Mouse (Mus musculus) urinary bladder, postnatal 25 days (tissue): ENCODE measurements around the gene Mogat1.
"Not testable (repeated sequence)": the region's sequence is repeated elsewhere in the genome, so short reads cannot be mapped to it uniquely, and the experiment has no call there.

Experiments used
- DNase-seq: peaks from one replicate; pipeline ENCODE4 v3.0.0; 2022; ENCODE audit warnings: low spot score

Mogat1 gene

DNA sequence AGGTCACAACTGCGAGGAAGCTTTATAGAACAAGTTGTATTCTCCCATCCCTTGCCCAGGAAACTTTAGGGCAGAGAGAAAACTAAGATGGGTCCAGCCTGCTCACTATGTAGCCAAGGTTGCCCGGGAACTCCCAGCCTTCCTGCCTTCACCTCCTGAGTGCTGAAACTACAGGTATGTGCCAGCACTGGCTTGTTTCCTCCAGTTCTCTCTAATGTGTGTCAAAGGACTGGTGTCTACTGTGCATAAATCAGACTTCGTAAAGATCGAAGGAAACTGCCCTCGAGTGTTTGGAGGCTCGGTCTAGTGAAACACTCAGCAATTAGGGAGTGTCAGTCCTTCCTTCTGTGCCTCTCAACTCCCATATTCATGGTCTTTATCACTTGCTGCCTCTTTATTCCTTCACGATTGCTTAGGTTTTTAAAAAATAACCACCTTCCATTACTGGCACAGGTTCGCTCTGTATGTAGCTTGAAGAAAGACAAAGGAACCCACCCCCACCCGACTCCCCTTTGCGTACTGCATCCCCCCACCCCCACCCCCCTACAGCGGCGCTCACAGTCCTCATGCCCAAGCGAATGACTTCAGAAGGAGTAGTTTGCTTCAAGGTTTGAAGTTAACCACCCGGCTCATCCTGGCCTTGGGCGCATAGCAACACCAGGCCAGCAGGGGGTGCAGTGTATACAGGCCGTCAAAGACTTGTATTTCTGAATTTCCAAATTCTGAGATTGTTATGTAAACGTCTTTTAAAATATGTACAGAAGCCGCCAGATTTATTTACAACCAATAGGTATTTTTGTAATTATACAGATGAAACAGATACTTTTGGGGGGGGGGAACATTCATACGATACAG, 25.7 kb downstream of the Mogat1 start:
- peak; percentile 77 for DNase-seq

DNA sequence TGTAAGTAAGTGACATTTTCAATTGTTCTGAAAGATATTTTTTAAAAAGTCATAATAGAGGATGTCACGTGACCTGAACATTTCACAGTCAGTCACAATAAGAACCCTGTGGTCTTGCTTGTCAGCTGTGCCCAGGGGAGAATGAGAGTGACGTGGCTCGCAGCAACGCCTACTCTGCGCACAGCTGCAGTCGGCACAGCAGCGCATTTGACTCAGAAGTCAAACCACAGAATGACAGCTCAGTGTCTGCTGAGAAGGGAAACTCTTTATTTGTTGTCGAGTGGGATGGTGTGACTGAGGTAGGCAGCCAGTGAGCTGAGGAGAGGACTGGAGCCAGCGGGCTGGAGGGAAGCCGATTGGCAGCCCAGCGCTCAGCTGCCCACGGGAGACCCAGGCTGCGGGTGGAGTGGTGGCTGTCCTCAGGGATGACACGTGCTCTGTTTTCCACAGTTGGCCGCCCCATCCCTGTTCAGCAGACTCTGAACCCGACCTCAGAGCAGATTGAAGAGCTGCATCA, 26.8 kb downstream of the Mogat1 start:
- DNase-seq, result peak; percentile 4

DNA sequence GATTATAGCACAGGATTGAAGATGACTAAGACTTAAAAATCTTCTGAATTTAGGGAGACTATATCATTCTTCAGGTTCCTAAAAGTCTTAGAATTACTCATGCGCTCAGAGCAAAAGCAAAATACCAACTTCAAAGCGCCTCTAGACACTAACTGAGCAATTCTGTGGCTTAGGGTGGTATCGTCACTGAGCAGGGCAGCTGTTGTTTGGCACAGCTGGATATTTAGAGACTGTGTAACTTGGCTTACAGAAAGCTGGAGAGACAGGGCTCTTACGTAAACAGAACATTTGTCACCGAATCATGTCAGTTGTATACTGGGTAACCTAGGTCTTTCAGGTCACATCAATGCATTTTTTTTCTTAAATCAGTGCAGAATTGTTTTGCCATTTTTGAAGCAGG, 27.6 kb downstream of the Mogat1 start:
- DNase-seq, result no peak

DNA sequence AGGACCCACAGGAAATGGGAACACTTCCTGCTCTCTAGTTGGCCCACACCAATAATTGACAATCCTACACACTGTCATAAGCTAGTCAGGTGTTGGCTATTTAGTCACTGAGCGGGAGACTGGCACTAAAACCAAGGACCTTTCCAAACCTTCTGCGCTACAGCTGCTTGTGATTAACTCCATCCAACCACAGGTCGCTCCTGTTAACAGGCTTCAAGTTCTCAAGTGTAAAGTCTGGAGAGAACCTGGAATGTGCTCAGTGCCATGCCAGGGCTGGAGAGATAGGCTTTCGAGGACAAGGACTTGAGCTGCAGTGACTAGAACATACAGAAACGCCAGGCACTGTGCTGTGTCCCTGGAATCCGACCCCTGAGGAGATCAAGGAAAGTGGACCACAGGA, 28.4 kb downstream of the Mogat1 start:
- DNase-seq, result no peak

DNA sequence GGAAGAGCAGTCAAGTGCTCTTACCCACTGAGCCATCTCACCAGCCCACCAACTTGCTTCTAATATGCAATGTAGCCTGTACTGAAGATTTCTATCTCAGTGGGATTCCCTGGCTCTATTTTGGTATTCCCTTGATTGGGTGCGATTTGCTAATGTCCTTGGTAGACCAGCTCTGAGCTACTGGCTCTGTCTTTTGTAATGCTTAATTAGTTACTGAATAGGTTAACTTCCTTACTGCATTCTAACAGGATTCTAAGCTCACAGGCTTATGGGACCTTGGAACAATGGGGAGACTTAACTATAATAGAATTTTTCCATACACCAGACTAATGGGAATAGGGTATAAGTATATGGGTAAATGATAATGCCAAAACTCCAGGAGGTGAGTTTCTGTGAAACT, 32.8 kb downstream of the Mogat1 start:
- not testable (repeated sequence) for DNase-seq

DNA sequence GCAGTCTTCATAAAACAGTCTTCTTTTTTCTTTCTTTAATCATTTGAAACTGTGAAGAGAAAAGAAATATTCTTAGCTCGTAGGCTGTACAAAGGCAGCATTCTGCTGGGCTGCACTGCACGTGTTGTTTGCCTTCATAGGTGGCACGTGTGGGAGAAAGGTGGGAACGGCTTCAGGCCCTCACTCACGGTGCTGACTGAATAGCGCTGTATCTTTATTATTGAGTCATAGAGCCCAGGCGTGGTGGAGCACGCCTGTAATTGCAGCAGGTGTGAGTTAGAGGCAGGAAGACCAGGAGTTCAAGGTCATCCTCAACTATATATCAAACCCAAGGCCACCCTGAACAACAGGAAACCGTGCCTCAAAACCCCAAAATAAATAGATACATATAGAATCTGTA, 35.5 kb downstream of the Mogat1 start:
- no peak for DNase-seq

DNA sequence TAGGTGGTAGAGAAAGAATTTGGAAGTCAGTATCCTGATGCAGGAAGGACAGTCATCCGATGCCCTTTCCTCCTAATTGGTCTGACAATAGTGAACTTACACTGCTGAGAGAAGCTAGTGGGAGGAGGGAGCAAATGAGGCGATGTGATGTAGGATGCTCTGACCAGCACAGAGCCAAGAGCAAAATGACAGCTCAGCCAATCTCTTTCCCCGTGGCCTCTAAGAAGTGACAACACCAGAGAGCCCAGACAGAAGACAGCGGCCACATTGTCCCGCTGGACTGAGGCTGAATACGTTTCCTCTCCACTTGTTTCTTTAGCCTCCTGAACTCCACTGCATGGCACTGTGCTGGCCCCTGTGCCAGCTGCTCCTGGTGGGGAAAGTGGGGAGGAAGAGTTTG, 38.2 kb downstream of the Mogat1 start:
- DNase-seq, result no peak

DNA sequence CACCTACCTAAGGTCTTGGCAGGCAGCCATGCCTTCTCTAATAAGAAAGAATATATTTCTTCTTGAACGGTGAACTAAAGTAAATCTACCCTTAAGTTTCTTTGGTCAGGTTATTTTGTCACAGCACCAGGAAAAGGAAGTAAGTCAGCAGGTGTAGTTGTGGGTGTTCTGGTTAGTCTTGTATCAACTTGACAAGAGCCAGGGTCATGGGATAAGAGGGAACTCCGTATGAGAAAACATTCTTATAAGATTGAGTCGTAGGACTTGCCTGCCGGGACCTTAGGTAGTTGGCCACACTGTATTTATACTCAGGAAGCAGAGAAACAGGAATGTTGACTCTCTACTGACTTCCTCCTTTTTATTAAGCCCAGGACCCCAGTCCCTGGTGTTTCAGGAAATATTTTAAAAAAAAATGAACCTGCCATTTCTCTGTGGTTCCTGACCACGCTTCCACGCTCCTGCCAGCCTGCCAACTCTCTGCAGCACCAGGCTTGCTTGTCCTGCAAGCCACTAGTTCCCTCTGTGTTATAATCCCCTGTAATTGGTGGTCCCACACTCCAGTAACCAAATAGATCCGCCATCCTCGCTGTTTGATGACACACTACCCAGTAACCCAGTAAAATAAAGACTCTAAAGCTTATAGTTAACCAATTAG, 43.3 kb downstream of the Mogat1 start:
- DNase-seq, result no peak

DNA sequence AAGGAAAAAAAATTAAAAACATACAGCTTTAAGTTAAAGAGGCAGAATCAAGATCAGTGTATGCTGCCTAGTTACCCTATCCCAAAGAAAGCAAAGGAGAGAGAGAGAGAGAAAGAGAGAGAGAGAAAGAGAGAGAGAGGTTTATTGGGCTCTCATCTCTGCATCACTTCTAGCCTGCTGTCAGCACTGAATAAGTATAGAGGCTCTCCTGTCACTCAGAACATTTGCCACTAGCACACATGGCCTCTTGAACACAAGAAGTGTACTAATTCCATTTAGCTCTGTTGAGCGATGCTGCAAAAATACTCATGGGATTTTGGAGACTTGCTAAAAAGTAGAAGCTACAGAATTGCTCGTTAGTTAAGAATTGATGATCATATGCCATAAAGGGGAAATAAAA, 56.2 kb downstream of the Mogat1 start:
- DNase-seq, result no peak

DNA sequence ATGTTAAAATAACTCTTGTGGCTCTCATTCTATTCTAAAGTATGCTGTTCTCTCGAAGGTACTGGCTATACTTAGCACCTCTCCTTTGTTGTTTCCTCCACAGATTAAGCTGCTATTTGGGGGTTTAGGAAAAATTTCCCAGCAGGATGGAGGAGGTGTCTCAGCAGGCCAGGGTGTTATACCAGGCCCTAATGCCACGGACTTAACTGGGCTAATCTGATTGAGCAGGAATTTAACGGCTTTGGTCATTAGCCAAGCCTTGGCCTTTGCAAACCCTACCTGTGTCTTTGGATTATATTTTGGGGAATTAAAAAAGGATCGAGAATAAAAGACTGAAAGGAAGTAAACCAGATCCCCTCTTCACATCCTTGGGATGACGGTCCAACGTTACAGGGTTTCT, 56.6 kb downstream of the Mogat1 start:
- DNase-seq, result no peak

DNA sequence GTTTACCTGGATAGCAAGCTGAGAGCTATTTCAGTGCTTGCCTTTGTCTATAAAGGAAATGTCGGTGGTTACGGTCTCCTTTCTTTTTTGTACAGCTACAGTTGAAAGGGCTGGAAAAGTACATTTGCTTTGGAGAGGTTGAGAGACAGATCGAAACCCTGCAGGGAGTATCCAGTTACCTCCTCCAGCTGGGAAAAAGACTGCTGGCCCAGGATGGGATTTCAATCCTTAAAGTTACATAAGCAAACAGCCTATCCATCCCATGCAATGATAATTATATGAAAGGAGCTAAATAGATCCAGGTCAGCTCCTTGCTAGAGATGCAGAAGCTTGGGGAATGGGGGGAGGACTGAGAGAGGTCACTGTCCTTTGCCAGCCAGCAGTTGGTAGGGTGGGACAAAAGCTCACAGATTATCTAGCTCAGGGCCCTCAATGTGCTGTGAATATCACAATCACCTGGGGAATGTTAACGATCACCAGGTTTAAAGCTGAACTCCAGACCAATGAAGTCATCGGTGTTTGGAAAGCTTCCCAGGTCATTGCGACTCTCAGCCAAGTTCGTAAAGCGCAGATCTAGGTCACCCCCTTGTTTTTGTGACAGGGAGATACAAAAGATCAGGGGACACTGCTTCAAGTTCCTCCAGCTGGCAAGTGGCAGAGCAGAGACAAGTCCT, 57.2 kb downstream of the Mogat1 start:
- DNase-seq, result no peak

DNA sequence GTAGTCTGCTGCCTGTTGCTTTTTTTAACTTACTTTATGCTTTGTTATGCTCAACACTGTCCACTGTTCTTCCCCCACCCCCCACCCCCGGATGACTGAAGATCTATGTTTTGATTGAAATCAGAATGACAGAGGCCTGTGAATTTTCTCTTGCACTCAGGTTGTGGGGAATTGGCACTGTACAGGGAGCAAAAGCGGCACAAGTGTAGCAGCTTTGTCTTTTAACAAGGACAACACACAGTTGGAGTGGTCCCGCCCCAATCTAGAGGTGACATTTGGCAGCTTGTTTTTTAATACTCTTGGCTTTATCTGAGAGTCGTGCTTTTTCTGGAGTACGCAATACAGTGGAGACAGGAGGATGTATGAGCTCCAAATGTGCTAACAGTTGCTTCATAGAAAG, 58.8 kb downstream of the Mogat1 start:
- DNase-seq, result no peak

DNA sequence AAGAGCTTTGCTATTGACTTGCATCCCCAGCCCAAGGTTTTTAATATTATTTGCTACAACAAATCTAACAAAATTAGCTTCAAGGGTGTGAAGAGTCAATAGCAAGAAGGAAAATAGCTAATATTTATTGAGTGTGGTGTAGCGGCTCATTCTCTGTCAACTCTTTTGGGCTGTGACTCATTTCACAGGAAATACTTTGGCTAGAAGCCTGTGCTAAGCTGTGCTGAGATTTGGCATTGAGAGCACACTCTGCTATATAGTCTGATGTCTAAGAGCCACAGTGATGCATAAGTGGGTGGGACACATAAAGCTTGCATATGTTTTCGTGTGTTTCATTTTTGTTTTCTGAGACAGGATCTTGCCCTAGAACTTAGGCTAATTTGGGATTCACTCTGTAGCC, 74.3 kb downstream of the Mogat1 start:
- DNase-seq, result no peak

DNA sequence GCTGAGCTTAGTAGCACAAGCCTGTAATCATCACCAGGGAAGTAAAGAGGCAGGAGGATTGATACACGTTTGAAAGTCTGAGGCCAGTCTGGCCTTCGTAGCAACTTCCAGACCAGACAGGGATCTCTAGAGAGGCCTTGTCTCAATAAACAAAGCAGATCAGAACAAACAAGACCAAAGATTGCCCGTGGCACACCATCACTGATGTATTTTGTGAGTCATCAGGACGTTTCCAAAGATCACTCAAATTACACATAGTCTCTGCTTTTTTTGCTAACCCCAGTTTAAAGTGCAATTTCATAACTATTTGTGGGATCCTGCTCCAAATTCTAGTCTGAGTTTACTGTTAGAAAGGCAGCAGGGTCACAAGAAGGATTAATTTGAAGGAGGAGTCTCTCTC, 76.2 kb downstream of the Mogat1 start:
- DNase-seq, result no peak
